Mouse (Mus musculus): ENCODE measurements at regions not wholly inside any gene's neighbourhood (a gene's known extent, or its start where the extent isn't known, plus 50 kb on each side); places are given as distances from the start of the nearest gene placed in this dataset.

- TF ChIP-seq POLR2A (IDR thresholded peaks at IDR 0.05; ENCODE audit: extremely low read depth, insufficient read depth, low read length) (no peak), CTCF (IDR thresholded peaks at IDR 0.05; ENCODE audit: extremely low read depth, insufficient read depth, low read length) (no peak)
- Histone ChIP-seq H3K4me3 (ENCODE audit: insufficient read depth, low read length) (no peak overlapping the region), H3K27ac (ENCODE audit: insufficient read depth, low read length) (no peak overlapping the region), H3K4me1 (ENCODE audit: control insufficient read depth, insufficient read depth, low read length) (no peaks in the 10 kb centered on the region; the same call in 1 of the 2 replicates)
These were observed 54.4 kb upstream of the Cnih3 start for GRCm38 (mm10) chr1:181298063-181298462.

- TF ChIP-seq POLR2A (IDR thresholded peaks at IDR 0.05; ENCODE audit: extremely low read depth, insufficient read depth, low read length): no peak
- no peak for TF ChIP-seq CTCF (IDR thresholded peaks at IDR 0.05; ENCODE audit: extremely low read depth, insufficient read depth, low read length)
These were observed 53.3 kb upstream of the Cnih3 start for GRCm38 (mm10) chr1:181299075-181299665.

GRCm38 (mm10) chr1:181299826-181300225, 52.6 kb upstream of the Cnih3 start:
- Histone ChIP-seq H3K4me3 (ENCODE audit: insufficient read depth, low read length) (no peak overlapping the region), H3K4me1 (ENCODE audit: control insufficient read depth, insufficient read depth, low read length) (no peaks in the 10 kb centered on the region; the same call in 1 of the 2 replicates), H3K27ac (ENCODE audit: insufficient read depth, low read length) (no peak overlapping the region)
- no peak for TF ChIP-seq POLR2A (IDR thresholded peaks at IDR 0.05; ENCODE audit: extremely low read depth, insufficient read depth, low read length)
- no peak for TF ChIP-seq CTCF (IDR thresholded peaks at IDR 0.05; ENCODE audit: extremely low read depth, insufficient read depth, low read length)

More at GRCm38 (mm10) chr1:181299075-181299665, 53.3 kb upstream of the Cnih3 start:
- no peaks in the 10 kb centered on the region; the same call in 1 of the 2 replicates for H3K4me1 ChIP-seq (ENCODE audit: control insufficient read depth, insufficient read depth, low read length)
- no peak overlapping the region for H3K27ac ChIP-seq (ENCODE audit: insufficient read depth, low read length)
- H3K4me3 ChIP-seq (ENCODE audit: insufficient read depth, low read length): no peak overlapping the region

GRCm38 (mm10) chr1:181302151-181302550, 50.3 kb upstream of the Cnih3 start:
- H3K27ac ChIP-seq (ENCODE audit: insufficient read depth, low read length): no peak overlapping the region
- TF ChIP-seq POLR2A (IDR thresholded peaks at IDR 0.05; ENCODE audit: extremely low read depth, insufficient read depth, low read length) (no peak), CTCF (IDR thresholded peaks at IDR 0.05; ENCODE audit: extremely low read depth, insufficient read depth, low read length) (no peak)
- H3K4me1 ChIP-seq (ENCODE audit: control insufficient read depth, insufficient read depth, low read length): no peaks in the 10 kb centered on the region; the same call in 1 of the 2 replicates
- no peak overlapping the region for H3K4me3 ChIP-seq (ENCODE audit: insufficient read depth, low read length)
